Mouse (Mus musculus) E14TG2a.4 (cell line): ENCODE measurements at regions not wholly inside any gene's neighbourhood (a gene's known extent, or its start where the extent isn't known, plus 50 kb on each side); places are given as distances from the start of the nearest gene placed in this dataset.

Experiments used
- H3K27me3 ChIP-seq: 2 replicates; pipeline ENCODE4 v1.6.1; 2014; ENCODE audit warnings: low read length, control low read depth; ENCODE audit not compliant: insufficient read depth
- H3K36me3 ChIP-seq: 2 replicates; pipeline ENCODE4 v1.6.1; 2014; ENCODE audit warnings: low read length, control low read depth; ENCODE audit not compliant: insufficient read depth
- H3K4me1 ChIP-seq: replicated peaks from 2 replicates; pipeline ENCODE4 v1.6.1; 2014; ENCODE audit warnings: low read depth, low read length, control low read depth
- H3K4me3 ChIP-seq: replicated peaks from 2 replicates; pipeline ENCODE4 v1.5.1; 2014; ENCODE audit warnings: mild to moderate bottlenecking, low read length
- H3K9me3 ChIP-seq: 2 replicates; pipeline ENCODE4 v1.6.1; 2014; ENCODE audit warnings: low read length, control low read depth
- CTCF ChIP-seq: conservative IDR thresholded peaks from 2 replicates; pipeline ENCODE4 v1.5.1; 2014; ENCODE audit warnings: low read length
- NANOG ChIP-seq: IDR thresholded peaks from 2 replicates; pipeline ENCODE4 v1.6.1; 2014; ENCODE audit warnings: borderline replicate concordance, low read length, mixed read lengths
- POU5F1 ChIP-seq: IDR thresholded peaks from 2 replicates; pipeline ENCODE4 v1.6.1; 2014; ENCODE audit warnings: low read length, borderline replicate concordance

- Histone ChIP-seq H3K4me3 (no peak overlapping the region), H3K36me3 (no peaks in the 10 kb centered on the region), H3K9me3 (peaks cover 12% of the 10 kb centered on the region; the same call in 1 of the 2 replicates), H3K27me3 (no peaks in the 10 kb centered on the region), H3K4me1 (no peaks in the 10 kb centered on the region)
- TF ChIP-seq POU5F1 (no peak), CTCF (no peak), NANOG (no peak)
Measured at GRCm38 (mm10) chr10:44776175-44776574, 247.9 kb upstream of the Prdm1 start.

DNA sequence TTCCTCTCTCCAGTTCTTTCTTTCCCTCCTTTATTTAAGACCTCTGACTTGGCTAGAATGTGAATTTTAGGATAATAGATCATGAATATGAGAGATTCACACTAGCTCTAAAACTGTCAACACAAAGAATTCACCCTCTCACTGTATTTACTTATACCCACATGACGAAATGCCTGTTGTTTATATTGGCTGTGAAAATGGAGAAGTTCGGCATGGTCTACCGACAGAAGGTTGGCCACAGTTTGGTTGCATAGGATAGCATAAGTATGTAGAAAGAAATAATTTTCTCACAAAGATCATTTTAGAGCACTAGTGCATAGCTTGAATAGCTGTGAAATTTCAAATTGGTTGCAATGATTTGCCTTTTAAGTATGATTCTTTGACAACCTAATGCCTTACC is 237.2 kb upstream of the Prdm1 start:
- Histone ChIP-seq H3K9me3 (no peaks in the 10 kb centered on the region), H3K36me3 (no peaks in the 10 kb centered on the region), H3K27me3 (no peaks in the 10 kb centered on the region), H3K4me1 (no peaks in the 10 kb centered on the region), H3K4me3 (no peak overlapping the region)
- TF ChIP-seq POU5F1 (no peak), CTCF (no peak), NANOG (no peak)

DNA sequence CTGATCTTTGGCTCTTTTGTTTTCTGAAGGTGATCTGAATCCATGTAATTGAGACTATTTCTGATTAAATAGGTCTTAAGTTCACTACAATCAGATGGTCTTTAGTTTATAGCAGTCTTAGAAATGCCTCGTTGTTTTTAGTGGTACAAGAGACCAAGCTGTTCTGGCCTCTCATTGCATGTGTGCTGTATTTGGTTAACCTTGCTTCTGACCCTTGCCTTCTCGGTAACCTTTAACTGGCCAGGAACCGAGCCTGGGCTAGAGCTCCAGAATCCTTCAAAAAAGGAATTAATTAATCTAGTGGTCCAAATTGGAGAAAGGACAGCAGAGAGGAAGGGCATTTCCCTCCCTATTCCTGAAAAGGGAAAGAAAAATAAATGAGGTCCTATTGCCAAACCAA is 234.8 kb upstream of the Prdm1 start:
- no peak for TF ChIP-seq NANOG
- no peak for TF ChIP-seq CTCF
- TF ChIP-seq POU5F1, result no peak
- Histone ChIP-seq H3K27me3 (no peaks in the 10 kb centered on the region), H3K4me1 (no peaks in the 10 kb centered on the region), H3K9me3 (peaks cover 4% of the 10 kb centered on the region), H3K4me3 (no peak overlapping the region), H3K36me3 (no peaks in the 10 kb centered on the region)

GRCm38 (mm10) chr10:44762068-44762467 is 233.8 kb upstream of the Prdm1 start:
- Histone ChIP-seq H3K27me3 (no peaks in the 10 kb centered on the region), H3K4me1 (no peaks in the 10 kb centered on the region), H3K4me3 (no peak overlapping the region), H3K9me3 (peaks cover 12% of the 10 kb centered on the region), H3K36me3 (no peaks in the 10 kb centered on the region)
- no peak for TF ChIP-seq POU5F1
- TF ChIP-seq CTCF, result no peak
- TF ChIP-seq NANOG, result no peak

DNA sequence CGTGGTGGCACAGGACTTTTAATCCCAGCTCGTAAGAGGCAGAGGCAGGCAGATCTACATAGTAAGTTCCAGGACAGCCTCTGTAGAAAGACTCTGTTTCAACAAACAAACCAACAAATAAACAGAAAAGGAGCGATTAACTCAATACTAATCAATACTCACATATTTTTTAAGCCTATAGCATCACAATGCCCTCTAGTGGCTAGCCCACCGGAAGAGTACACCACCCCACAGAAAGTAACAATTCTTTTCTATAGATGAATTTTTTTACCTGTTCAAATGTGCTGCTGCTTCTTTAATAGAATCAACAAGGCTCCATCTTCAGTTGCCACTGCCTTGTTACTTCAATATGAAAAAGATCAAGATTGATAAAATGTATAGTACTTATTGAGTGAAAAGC is 233.0 kb upstream of the Prdm1 start:
- no peaks in the 10 kb centered on the region for H3K27me3 ChIP-seq
- H3K4me3 ChIP-seq, result no peak overlapping the region
- no peaks in the 10 kb centered on the region for H3K4me1 ChIP-seq
- H3K36me3 ChIP-seq, result no peaks in the 10 kb centered on the region
- peaks cover 12% of the 10 kb centered on the region for H3K9me3 ChIP-seq
- TF ChIP-seq CTCF (peak; percentile 38), NANOG (no peak), POU5F1 (no peak)

GRCm38 (mm10) chr10:44755355-44755957 is 227.2 kb upstream of the Prdm1 start:
- Histone ChIP-seq H3K9me3 (peaks cover 12% of the 10 kb centered on the region), H3K27me3 (no peaks in the 10 kb centered on the region), H3K36me3 (no peaks in the 10 kb centered on the region), H3K4me1 (no peaks in the 10 kb centered on the region), H3K4me3 (no peak overlapping the region)
- no peak for TF ChIP-seq NANOG
- no peak for TF ChIP-seq POU5F1
- no peak for TF ChIP-seq CTCF

DNA sequence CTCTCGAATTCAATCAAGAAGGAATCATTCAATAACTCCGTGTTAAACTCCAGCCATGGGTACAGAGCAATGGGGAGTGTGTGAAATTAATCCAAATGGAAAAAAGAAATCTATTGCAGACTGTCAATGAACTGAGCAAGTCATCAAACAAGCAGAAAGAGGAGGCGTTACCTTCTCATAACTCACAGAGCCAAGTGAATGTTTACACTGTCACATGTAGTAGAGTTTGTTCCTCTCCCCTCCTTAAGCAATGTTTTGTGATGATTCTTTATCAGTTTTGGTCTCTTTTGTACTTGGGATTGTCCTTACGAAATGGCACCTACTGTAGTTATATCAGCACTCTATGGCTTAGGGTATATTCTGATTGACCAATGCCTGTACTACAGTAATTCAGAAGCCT is 226.6 kb upstream of the Prdm1 start:
- Histone ChIP-seq H3K9me3 (peaks cover 12% of the 10 kb centered on the region), H3K27me3 (no peaks in the 10 kb centered on the region), H3K4me3 (no peak overlapping the region), H3K36me3 (no peaks in the 10 kb centered on the region), H3K4me1 (no peaks in the 10 kb centered on the region)
- TF ChIP-seq NANOG (no peak), CTCF (no peak), POU5F1 (no peak)

GRCm38 (mm10) chr10:44752719-44753390 is 224.6 kb upstream of the Prdm1 start:
- Histone ChIP-seq H3K36me3 (no peaks in the 10 kb centered on the region), H3K4me1 (no peaks in the 10 kb centered on the region), H3K4me3 (no peak overlapping the region), H3K27me3 (no peaks in the 10 kb centered on the region), H3K9me3 (peaks cover 6% of the 10 kb centered on the region)
- TF ChIP-seq POU5F1, result no peak
- TF ChIP-seq CTCF, result no peak
- TF ChIP-seq NANOG, result no peak

GRCm38 (mm10) chr10:44751061-44751460 is 222.8 kb upstream of the Prdm1 start:
- H3K4me1 ChIP-seq, result no peaks in the 10 kb centered on the region
- H3K4me3 ChIP-seq, result no peak overlapping the region
- no peaks in the 10 kb centered on the region for H3K27me3 ChIP-seq
- H3K36me3 ChIP-seq, result no peaks in the 10 kb centered on the region
- no peaks in the 10 kb centered on the region for H3K9me3 ChIP-seq
- TF ChIP-seq POU5F1 (no peak), NANOG (no peak), CTCF (no peak)
